Comparison of ENCODE assay signal across 9 mouse cellular contexts in genomic region chr5:114383184-114383904, GRCm38 (mm10). TPM values are rescaled to one million over a fixed set of nuclear protein-coding genes. Genes with fewer than 3 reads are reported as not detected.
A peak's percentile ranks its signal among the peaks of the same experiment; 100 is the strongest.
DNase-seq lines count a peak whose midpoint lies in the region; ATAC-seq and TF ChIP-seq lines count a peak whose summit lies in the region.
"Had no signal": no experiment of that assay in that cellular context is flagged by ENCODE, and none has a peak within 500 bp of the region (broad histone marks: within the 10 kb centered on the region; RNA-seq: fewer than 3 reads in every experiment).

No protein-coding gene starts in this region.

- no peak overlapping the region for H3K4me2 ChIP-seq in heart, embryonic 11.5 days

- H3K79me2 ChIP-seq in heart, adult 2 months (replicated peaks; ENCODE audit: control insufficient read depth, insufficient read depth, low read length): peaks cover 6% of the 10 kb centered on the region

- H3K27me3 ChIP-seq in heart, adult 2 months (ENCODE audit: control insufficient read depth, insufficient read depth, low read length): no peaks in the 10 kb centered on the region
- H3K27me3 ChIP-seq in heart, embryonic 11.5 days (ENCODE audit: control insufficient read depth, insufficient read depth, low read length): no peaks in the 10 kb centered on the region
- H3K27me3 ChIP-seq: liver, embryonic 15.5 days had no signal

- intact Hi-C loops in heart, adult 2 months (cut with DNase I): loop anchor here (1.0 to 2.0 kb wide), 2 partner anchors 27 to 71 kb away; no protein-coding TSS in a partner anchor
- intact Hi-C loops in left cerebral cortex, postnatal 10 days (cut with DNase I): no loop called here

- peak in 1 of 2 experiments; percentile 53 for DNase-seq in heart, adult 2 months
- peak; percentile 53 for DNase-seq in right cerebral cortex, postnatal 14 days
- DNase-seq in right cerebral cortex, adult 2 months (ENCODE audit: low spot score in 2 of 2): no peak
- peak; percentile 68 for DNase-seq in lung, postnatal 36 days
- DNase-seq in MN1 (ENCODE audit: low spot score): no peak
- DNase-seq in left cerebral cortex, postnatal 10 days (ENCODE audit: extremely low spot score in 1 of 2, low spot score in 2 of 2): no peak

- no peak for TF ChIP-seq POLR2A in heart, adult 2 months (IDR thresholded peaks at IDR 0.05; ENCODE audit: insufficient read depth, low read depth, low read length)
- no peak for TF ChIP-seq POLR2A in bone marrow macrophage, adult 2 months (IDR thresholded peaks at IDR 0.05; ENCODE audit: borderline replicate concordance, low read depth, low read length)

- peak; percentile 94 for TF ChIP-seq CTCF in heart, adult 2 months (IDR thresholded peaks at IDR 0.05)
- TF ChIP-seq CTCF in bone marrow macrophage, adult 2 months (IDR thresholded peaks at IDR 0.05; ENCODE audit: low read depth, low read length): peak; percentile 88

- no peak overlapping the region for H3K4me3 ChIP-seq in heart, adult 2 months
- H3K4me3 ChIP-seq in heart, embryonic 11.5 days (ENCODE audit: low read depth, low read length): no peak overlapping the region
- no peak overlapping the region for H3K4me3 ChIP-seq in bone marrow macrophage, adult 2 months (ENCODE audit: insufficient read depth, low read length)

- ATAC-seq in heart, embryonic 11.5 days (replicated peaks; ENCODE audit: insufficient number of reproducible peaks, low FRiP score, low TSS enrichment): no peak

- no peak for TF ChIP-seq EP300 in heart, adult 2 months (IDR thresholded peaks at IDR 0.05; ENCODE audit: insufficient read depth, low read depth, low read length)

- WGBS in heart, adult 2 months: 81% methylated on average over 9 of the region's 9 CpGs
- 76% methylated on average over 9 of the region's 9 CpGs for WGBS in heart, embryonic 11.5 days (ENCODE audit: insufficient replicate concordance)

- no peaks in the 10 kb centered on the region for H3K36me3 ChIP-seq in heart, adult 2 months (ENCODE audit: control insufficient read depth, insufficient read depth, low read length)
- peaks cover 26% of the 10 kb centered on the region for H3K36me3 ChIP-seq in heart, embryonic 11.5 days (ENCODE audit: control insufficient read depth, insufficient read depth, low read length)

- no peaks in the 10 kb centered on the region for H3K9me3 ChIP-seq in heart, embryonic 11.5 days (replicated peaks; ENCODE audit: control insufficient read depth, low read length)
- H3K9me3 ChIP-seq: liver, embryonic 15.5 days had no signal

- no peaks in the 10 kb centered on the region; the same call in 1 of the 2 replicates for H3K4me1 ChIP-seq in heart, adult 2 months (ENCODE audit: control insufficient read depth, insufficient read depth, low read length)
- peaks cover 19% of the 10 kb centered on the region for H3K4me1 ChIP-seq in heart, embryonic 11.5 days (ENCODE audit: control insufficient read depth, insufficient read depth, low read length)
- H3K4me1 ChIP-seq in bone marrow macrophage, adult 2 months (ENCODE audit: control insufficient read depth, insufficient read depth, low read length): peaks cover 14% of the 10 kb centered on the region

- H3K9ac ChIP-seq in heart, adult 2 months (ENCODE audit: low read depth, low read length): no peak overlapping the region
- H3K9ac ChIP-seq in heart, embryonic 11.5 days (ENCODE audit: low read depth, low read length): no peak overlapping the region
- H3K9ac ChIP-seq: liver, embryonic 15.5 days had no signal

- H3K27ac ChIP-seq in heart, adult 2 months: no peak overlapping the region
- no peak overlapping the region for H3K27ac ChIP-seq in heart, embryonic 11.5 days (ENCODE audit: low read depth, low read length)
- no peak overlapping the region for H3K27ac ChIP-seq in bone marrow macrophage, adult 2 months (ENCODE audit: insufficient read depth, low read depth, low read length)
- H3K27ac ChIP-seq: liver, embryonic 15.5 days had no signal

RNA-seq across cellular contexts. Expression of gene Ube3b, which starts 2.9 kb away (rescaled TPM):
- 100 to 1,000 TPM in 1 of 2 experiments, 10 to 100 TPM in 1; 86.3 to 101 TPM for total RNA-seq in heart, adult 2 months (2021)
- 84.2 and 103 TPM in 2 replicates for polyA plus RNA-seq in heart, adult 2 months (2012; rRNA removed)
- 43.0 and 54.7 TPM in 2 replicates for polyA plus RNA-seq in heart, embryonic 11.5 days (2014; fragmentation: Nextera tagmentation; extraction: Ambion mirVana)
- polyA plus RNA-seq in bone marrow macrophage, adult 2 months (2012; ENCODE audit: insufficient read depth, insufficient read length, missing spikeins): 46.3 and 52.0 TPM in 2 replicates
- 10 to 100 TPM; 71.8 to 79.6 TPM for total RNA-seq in left cerebral cortex, postnatal 10 days (2021)

RNA-seq across cellular contexts. Expression of gene Kctd10, which starts 3.0 kb away (rescaled TPM):
- total RNA-seq in heart, adult 2 months (2021): 10 to 100 TPM; 48.9 to 51.8 TPM
- polyA plus RNA-seq in heart, adult 2 months (2012; rRNA removed): 48.0 and 63.5 TPM in 2 replicates
- polyA plus RNA-seq in heart, embryonic 11.5 days (2014; fragmentation: Nextera tagmentation; extraction: Ambion mirVana): 84.8 and 112 TPM in 2 replicates
- polyA plus RNA-seq in bone marrow macrophage, adult 2 months (2012; ENCODE audit: insufficient read depth, insufficient read length, missing spikeins): 35.0 and 41.1 TPM in 2 replicates
- total RNA-seq in left cerebral cortex, postnatal 10 days (2021): 10 to 100 TPM; 41.9 to 43.0 TPM

Comparison
In these comparisons a context has a peak if more than half of its experiments do, and no peak if none do; other contexts are left out.
1. DNase-seq: peak in right cerebral cortex, postnatal 14 days (single experiment) and lung, postnatal 36 days (single experiment); none in right cerebral cortex, adult 2 months (0 of 2), MN1 (single experiment) and left cerebral cortex, postnatal 10 days (0 of 2).